Mouse (Mus musculus) erythroblast, embryonic 14.5 days (primary cell): ENCODE measurements around the gene Olfr1495.

ENCODE experiments used
- GATA1 ChIP-seq: IDR thresholded peaks from 2 replicates; pipeline ENCODE4 v1.6.1; 2012; ENCODE audit warnings: low read length, inconsistent platforms, mixed read lengths
- TAL1 ChIP-seq: IDR thresholded peaks from 3 replicates; pipeline ENCODE4 v1.6.1; 2012; ENCODE audit warnings: low read length, inconsistent platforms, mixed read lengths

DNA sequence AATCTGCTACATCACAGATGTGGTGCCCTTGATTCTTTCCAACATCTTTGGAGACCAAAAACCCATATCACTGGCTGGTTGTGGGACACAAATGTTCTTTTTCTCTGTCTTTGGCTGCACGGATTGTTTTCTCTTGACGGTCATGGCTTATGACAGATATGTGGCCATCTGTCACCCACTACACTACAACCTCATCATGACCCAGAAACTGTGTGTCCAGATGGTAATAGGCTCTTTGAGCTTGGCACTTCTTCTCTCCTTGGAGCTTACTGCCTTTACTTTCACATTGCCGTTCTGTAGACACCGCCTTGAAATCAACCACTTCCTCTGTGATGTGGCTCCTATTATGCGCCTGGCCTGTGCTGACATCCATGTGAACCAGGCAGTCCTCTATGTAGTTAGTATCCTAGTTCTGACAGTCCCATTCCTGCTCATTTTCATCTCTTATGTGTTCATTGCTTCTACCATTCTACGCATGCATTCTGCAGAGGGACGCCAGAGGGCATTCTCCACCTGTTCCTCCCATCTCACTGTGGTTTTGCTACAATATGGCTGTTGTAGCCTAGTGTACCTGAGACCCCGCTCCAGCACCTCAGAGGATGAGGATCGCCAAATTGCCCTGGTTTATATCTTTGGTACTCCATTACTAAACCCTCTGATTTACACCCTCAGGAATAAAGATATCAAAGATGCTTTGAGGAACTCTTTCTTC lies 4.3 kb downstream of the Olfr1495 start:
- no peak for TF ChIP-seq GATA1
- no peak for TF ChIP-seq TAL1
